Mouse (Mus musculus): ENCODE results near the gene Serinc4. TPM values are rescaled to one million over a fixed set of nuclear protein-coding genes. Genes with fewer than 3 reads are reported as not detected.

Gene Serinc4
- polyA plus RNA-seq, 1 experiment, result not detected

DNA sequence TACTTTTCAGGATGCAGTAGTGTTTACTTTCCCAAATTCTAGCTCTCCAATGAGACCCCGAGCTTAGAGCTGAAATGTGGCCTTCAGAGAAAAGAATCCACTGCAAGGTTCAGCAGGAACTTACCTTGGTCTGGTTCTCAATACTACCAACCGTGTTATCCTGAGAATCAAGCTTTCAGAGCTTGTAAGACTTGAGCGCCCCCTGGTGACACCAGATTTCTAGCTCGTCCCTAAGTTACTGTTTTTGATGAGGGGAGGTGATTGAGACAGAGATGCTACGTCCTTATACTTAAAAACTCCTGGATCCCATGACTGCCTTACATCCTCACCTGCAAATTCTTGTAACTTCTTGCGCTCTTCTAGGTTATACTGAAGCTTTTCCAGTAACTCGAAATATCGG is 60.0 kb downstream of the Serinc4 start:
- no peak overlapping the region for H3K4me3 ChIP-seq (ENCODE audit: insufficient read depth, low read length)
- H3K27ac ChIP-seq (ENCODE audit: insufficient read depth, low read depth, low read length), result no peak overlapping the region
- no peaks in the 10 kb centered on the region for H3K4me1 ChIP-seq (ENCODE audit: control insufficient read depth, insufficient read depth, low read length)
- no peak for TF ChIP-seq CTCF (IDR thresholded peaks at IDR 0.05; ENCODE audit: low read depth, low read length)
- TF ChIP-seq POLR2A (IDR thresholded peaks at IDR 0.05; ENCODE audit: borderline replicate concordance, low read depth, low read length), result no peak

Other genes starting within 250 kb of the Serinc4 start
- 22.2 and 22.6 TPM in 2 replicates for gene Trp53bp1, start 185.4 kb downstream of the Serinc4 start, polyA plus RNA-seq (2012; ENCODE audit: insufficient read depth, insufficient read length, missing spikeins)
- 0.33 and 0.66 TPM in 2 replicates for gene Map1a, start 167.2 kb downstream of the Serinc4 start, polyA plus RNA-seq (2012; ENCODE audit: insufficient read depth, insufficient read length, missing spikeins)
- gene Ppip5k1, start 101.4 kb downstream of the Serinc4 start, polyA plus RNA-seq (2012; ENCODE audit: insufficient read depth, insufficient read length, missing spikeins), result 13.8 and 15.0 TPM in 2 replicates
- not detected in 2 replicates for gene Ckmt1, start 99.1 kb downstream of the Serinc4 start, polyA plus RNA-seq (2012; ENCODE audit: insufficient read depth, insufficient read length, missing spikeins)
- gene Strc, start 69.6 kb downstream of the Serinc4 start, polyA plus RNA-seq (2012; ENCODE audit: insufficient read depth, insufficient read length, missing spikeins), result not detected in 2 replicates
- gene Pdia3, start 43.0 kb downstream of the Serinc4 start, polyA plus RNA-seq (2012; ENCODE audit: insufficient read depth, insufficient read length, missing spikeins), result 360 and 362 TPM in 2 replicates
- gene Catsper2, start 43.0 kb downstream of the Serinc4 start, polyA plus RNA-seq (2012; ENCODE audit: insufficient read depth, insufficient read length, missing spikeins), result 0.80 and 1.5 TPM in 2 replicates
- 0.92 TPM in 1 of 2 replicates, not detected in the other for gene Ell3, start 12.5 kb downstream of the Serinc4 start, polyA plus RNA-seq (2012; ENCODE audit: insufficient read depth, insufficient read length, missing spikeins)
- 547 and 575 TPM in 2 replicates for gene Serf2, start 7.6 kb downstream of the Serinc4 start, polyA plus RNA-seq (2012; ENCODE audit: insufficient read depth, insufficient read length, missing spikeins)
- gene Hypk, start 3.5 kb downstream of the Serinc4 start, polyA plus RNA-seq (2012; ENCODE audit: insufficient read depth, insufficient read length, missing spikeins), result 44.7 and 69.0 TPM in 2 replicates
- gene Mfap1b, start 17.3 kb upstream of the Serinc4 start, polyA plus RNA-seq (2012; ENCODE audit: insufficient read depth, insufficient read length, missing spikeins), result 44.4 and 47.3 TPM in 2 replicates
- gene Mfap1a, start 49.9 kb upstream of the Serinc4 start, polyA plus RNA-seq (2012; ENCODE audit: insufficient read depth, insufficient read length, missing spikeins), result 24.8 and 25.4 TPM in 2 replicates
- 10.9 and 11.3 TPM in 2 replicates for gene Wdr76, start 49.9 kb upstream of the Serinc4 start, polyA plus RNA-seq (2012; ENCODE audit: insufficient read depth, insufficient read length, missing spikeins)